Mouse (Mus musculus) kidney, embryonic 14.5 days (tissue): ENCODE results near the gene Brca2. TPM values are rescaled to one million over a fixed set of nuclear protein-coding genes. Genes with fewer than 3 reads are reported as not detected.
A peak's percentile ranks its signal among the peaks of the same experiment; 100 is the strongest.

ENCODE experiments used
- ATAC-seq: fragments of 200-750 bp; cut with Nextera tagmentation; 2 replicates; pipeline ENCODE4 v1.8.0; 2017; ENCODE audit warnings: moderate number of reproducible peaks, mild to moderate bottlenecking, moderate TSS enrichment, moderate library complexity; ENCODE audit not compliant: low FRiP score, low TSS enrichment
- H3K27ac ChIP-seq: fragments of 300-500 bp; sonication (generic); 2 replicates; pipeline ENCODE4 v1.5.1; 2014; ENCODE audit warnings: low read depth, mild to moderate bottlenecking, low read length, moderate library complexity, mixed read lengths
- H3K27me3 ChIP-seq: fragments of 300-500 bp; sonication (generic); 2 replicates; pipeline ENCODE4 v1.6.1; 2014; ENCODE audit warnings: mild to moderate bottlenecking, low read length; ENCODE audit not compliant: control insufficient read depth, insufficient read depth
- H3K36me3 ChIP-seq: fragments of 300-500 bp; sonication (generic); 2 replicates; pipeline ENCODE4 v1.6.1; 2014; ENCODE audit warnings: low read length, mixed read lengths; ENCODE audit not compliant: control insufficient read depth, insufficient read depth
- H3K4me1 ChIP-seq: fragments of 300-500 bp; sonication (generic); 2 replicates; pipeline ENCODE4 v1.6.1; 2014; ENCODE audit warnings: low read length, mixed read lengths; ENCODE audit not compliant: control insufficient read depth, insufficient read depth
- H3K4me2 ChIP-seq: fragments of 300-500 bp; sonication (generic); replicated peaks from 2 replicates; pipeline ENCODE4 v1.6.1; 2014; ENCODE audit warnings: low read depth, mild to moderate bottlenecking, low read length
- H3K4me3 ChIP-seq: fragments of 300-500 bp; sonication (generic); 2 replicates; pipeline ENCODE4 v1.5.1; 2014; ENCODE audit warnings: mild to moderate bottlenecking, low read length
- H3K9ac ChIP-seq: fragments of 300-500 bp; sonication (generic); 2 replicates; pipeline ENCODE4 v1.6.1; 2014; ENCODE audit warnings: low read depth, mild to moderate bottlenecking, low read length, moderate library complexity
- H3K9me3 ChIP-seq: fragments of 300-500 bp; sonication (generic); 2 replicates; pipeline ENCODE4 v1.6.1; 2016; ENCODE audit warnings: low read length; ENCODE audit not compliant: control insufficient read depth
- WGBS: fragments of 180-500 bp; shearing (Covaris S2); extraction: QIAGEN DNeasy Blood & Tissue Kit; methylation state at CpG from one replicate; pipeline ENCODE4 v1.1.7; 2014; 5-methylcytosine and 5-hydroxymethylcytosine counted together
- polyA plus RNA-seq: library from polyadenylated mRNA; unstranded; fragments of >200 nt; fragmentation: Nextera tagmentation; extraction: Ambion mirVana; gene quantifications from 2 replicates; pipeline ENCODE4 v1.2.1, GENCODE M21; 2014

The Brca2 gene
- polyA plus RNA-seq, 1 experiment from 2014 or later, result 28.6 TPM

GRCm38 (mm10) chr5:150574403-150574802 is 52.0 kb downstream of the Brca2 start:
- H3K4me1 ChIP-seq, result no peaks in the 10 kb centered on the region
- H3K4me2 ChIP-seq, result no peak overlapping the region
- no peak for ATAC-seq
- WGBS, result 80% methylated on average over 3 of the region's 3 CpGs
- H3K9ac ChIP-seq, result no peak overlapping the region
- no peaks in the 10 kb centered on the region for H3K27me3 ChIP-seq
- H3K27ac ChIP-seq, result no peak overlapping the region
- H3K4me3 ChIP-seq, result no peak overlapping the region
- no peaks in the 10 kb centered on the region for H3K9me3 ChIP-seq
- H3K36me3 ChIP-seq, result peaks cover 8% of the 10 kb centered on the region; the same call in 1 of the 2 replicates

GRCm38 (mm10) chr5:150574885-150575284 is 52.5 kb downstream of the Brca2 start:
- Histone ChIP-seq H3K4me2 (no peak overlapping the region), H3K9me3 (no peaks in the 10 kb centered on the region), H3K4me3 (no peak overlapping the region), H3K27me3 (no peaks in the 10 kb centered on the region), H3K36me3 (peaks cover 5% of the 10 kb centered on the region; the same call in 1 of the 2 replicates), H3K4me1 (no peaks in the 10 kb centered on the region), H3K9ac (no peak overlapping the region), H3K27ac (no peak overlapping the region)
- no peak for ATAC-seq
- WGBS, result 77% methylated on average over 5 of the region's 5 CpGs

DNA sequence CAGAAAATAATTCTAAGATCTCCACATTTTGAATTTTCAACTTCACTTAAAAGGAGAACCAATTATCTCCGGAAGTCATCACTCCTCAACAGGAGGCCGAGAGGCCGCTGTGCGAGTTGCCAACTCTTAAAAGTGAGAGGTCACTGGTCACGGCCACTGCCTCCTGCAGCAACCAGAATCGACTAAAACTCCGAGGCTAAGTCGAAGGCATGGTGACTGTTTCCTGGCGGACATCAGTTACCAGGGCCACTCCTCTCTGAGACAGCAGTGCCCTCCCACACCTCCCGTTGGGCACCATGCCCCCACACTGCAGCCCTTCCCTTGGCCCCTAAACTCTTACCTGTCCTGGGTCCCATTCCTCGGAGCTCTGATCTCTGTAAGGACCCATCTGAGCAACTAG is 54.4 kb downstream of the Brca2 start:
- ATAC-seq, result no peak

GRCm38 (mm10) chr5:150578613-150579171 is 56.3 kb downstream of the Brca2 start:
- peaks cover under 1% of the 10 kb centered on the region; the same call in 1 of the 2 replicates for H3K4me1 ChIP-seq
- no peaks in the 10 kb centered on the region for H3K27me3 ChIP-seq
- ATAC-seq, result 0 out of 2 replicates have a peak, but pooled peaks have one; percentile 58
- H3K9me3 ChIP-seq, result no peaks in the 10 kb centered on the region
- WGBS, result 39% methylated on average over 6 of the region's 6 CpGs
- no peak overlapping the region for H3K27ac ChIP-seq
- H3K4me2 ChIP-seq, result no peak overlapping the region
- no peaks in the 10 kb centered on the region for H3K36me3 ChIP-seq
- H3K9ac ChIP-seq, result no peak overlapping the region
- no peak overlapping the region for H3K4me3 ChIP-seq

More for the DNA sequence above, 54.4 kb downstream of the Brca2 start:
- H3K9me3 ChIP-seq, result no peaks in the 10 kb centered on the region
- WGBS, result 61% methylated on average over 11 of the region's 11 CpGs
- H3K4me3 ChIP-seq, result no peak overlapping the region
- no peaks in the 10 kb centered on the region for H3K27me3 ChIP-seq
- no peak overlapping the region for H3K9ac ChIP-seq
- no peaks in the 10 kb centered on the region for H3K36me3 ChIP-seq
- no peaks in the 10 kb centered on the region for H3K4me1 ChIP-seq
- H3K27ac ChIP-seq, result no peak overlapping the region
- no peak overlapping the region for H3K4me2 ChIP-seq

GRCm38 (mm10) chr5:150581180-150581579 is 58.8 kb downstream of the Brca2 start:
- WGBS, result 77% methylated on average over 6 of the region's 6 CpGs
- no peaks in the 10 kb centered on the region for H3K9me3 ChIP-seq
- no peak overlapping the region for H3K4me2 ChIP-seq
- H3K27ac ChIP-seq, result no peak overlapping the region
- ATAC-seq, result no peak
- no peaks in the 10 kb centered on the region for H3K36me3 ChIP-seq
- no peak overlapping the region for H3K9ac ChIP-seq
- peaks cover 5% of the 10 kb centered on the region; the same call in 1 of the 2 replicates for H3K4me1 ChIP-seq
- H3K27me3 ChIP-seq, result no peaks in the 10 kb centered on the region
- no peak overlapping the region for H3K4me3 ChIP-seq

- Histone ChIP-seq H3K9ac (no peak overlapping the region), H3K4me3 (no peak overlapping the region), H3K4me2 (no peak overlapping the region), H3K9me3 (no peaks in the 10 kb centered on the region), H3K27ac (no peak overlapping the region), H3K4me1 (peaks cover 5% of the 10 kb centered on the region; the same call in 1 of the 2 replicates), H3K27me3 (no peaks in the 10 kb centered on the region), H3K36me3 (no peaks in the 10 kb centered on the region)
- ATAC-seq, result no peak
- 87% methylated on average over 5 of the region's 5 CpGs for WGBS
Observed at GRCm38 (mm10) chr5:150583181-150583580, 60.8 kb downstream of the Brca2 start.

DNA sequence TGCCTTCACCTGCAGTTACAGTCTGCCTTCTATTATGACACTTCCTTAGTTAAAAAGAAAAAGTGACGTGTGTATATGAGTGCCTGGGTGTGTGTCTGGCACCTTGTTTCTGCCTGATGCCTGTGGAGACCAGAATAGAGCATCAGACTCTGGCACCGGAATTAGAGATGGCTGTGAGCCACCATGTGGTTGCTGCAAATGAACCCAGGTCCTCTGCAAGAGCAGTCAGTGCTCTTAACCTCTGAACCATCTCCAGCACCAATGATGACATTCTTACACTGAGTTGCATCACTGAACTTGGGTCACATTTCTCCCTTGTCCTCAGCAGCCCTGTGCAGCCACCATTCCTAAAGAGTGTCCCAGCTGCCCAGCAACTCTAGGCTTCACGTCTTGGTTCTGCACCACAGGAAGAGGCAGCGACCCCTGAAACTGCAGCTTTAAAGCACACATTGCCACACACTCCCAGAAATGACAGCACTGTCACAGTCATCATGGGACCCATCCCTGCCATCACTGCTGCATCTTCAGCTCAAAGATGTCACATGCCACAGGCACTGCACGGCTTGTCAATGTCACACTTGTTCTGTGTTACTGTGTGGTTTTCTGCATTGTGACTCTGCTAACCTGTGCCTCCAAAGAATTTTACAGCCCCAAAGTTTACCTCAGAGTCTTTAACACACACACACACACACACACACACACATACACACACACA is 61.3 kb downstream of the Brca2 start:
- ATAC-seq, result peak; percentile 48; the same call in 1 of the 2 replicates
- Histone ChIP-seq H3K27me3 (no peaks in the 10 kb centered on the region), H3K9me3 (no peaks in the 10 kb centered on the region), H3K4me2 (no peak overlapping the region), H3K36me3 (no peaks in the 10 kb centered on the region), H3K9ac (no peak overlapping the region), H3K27ac (no peak overlapping the region), H3K4me3 (no peak overlapping the region), H3K4me1 (peaks cover 5% of the 10 kb centered on the region; the same call in 1 of the 2 replicates)
- WGBS, result 56% methylated on average over 5 of the region's 5 CpGs

GRCm38 (mm10) chr5:150584337-150584729 is 61.9 kb downstream of the Brca2 start:
- peak; percentile 53; the same call in 1 of the 2 replicates for ATAC-seq
- WGBS, result 31% methylated on average over 6 of the region's 6 CpGs
- H3K4me2 ChIP-seq, result no peak overlapping the region
- H3K36me3 ChIP-seq, result no peaks in the 10 kb centered on the region
- no peak overlapping the region for H3K4me3 ChIP-seq
- H3K9me3 ChIP-seq, result no peaks in the 10 kb centered on the region
- peaks cover 5% of the 10 kb centered on the region; the same call in 1 of the 2 replicates for H3K4me1 ChIP-seq
- H3K27ac ChIP-seq, result no peak overlapping the region
- no peak overlapping the region for H3K9ac ChIP-seq
- H3K27me3 ChIP-seq, result no peaks in the 10 kb centered on the region

DNA sequence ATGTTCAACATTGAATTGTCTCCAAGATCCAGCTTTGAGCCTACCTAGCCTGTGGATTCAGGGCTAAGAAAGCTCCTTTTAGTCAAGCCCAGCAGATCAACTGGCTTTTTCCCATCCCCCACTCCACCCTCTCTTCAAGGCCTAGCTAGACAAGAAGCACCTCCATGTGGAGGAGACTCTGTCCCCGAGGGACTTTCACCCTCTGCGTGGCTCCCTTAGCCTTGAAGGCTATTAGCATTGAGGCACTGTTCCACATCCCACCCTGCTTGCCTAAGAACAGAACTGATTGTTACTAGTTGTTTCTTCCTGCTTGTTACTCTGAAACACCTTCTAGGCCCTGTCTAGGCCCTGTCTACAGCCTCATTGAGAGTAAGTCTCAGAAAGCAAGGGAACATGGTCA is 67.5 kb downstream of the Brca2 start:
- peaks cover 3% of the 10 kb centered on the region; the same call in 1 of the 2 replicates for H3K4me1 ChIP-seq
- H3K4me2 ChIP-seq, result no peak overlapping the region
- no peaks in the 10 kb centered on the region for H3K9me3 ChIP-seq
- H3K27ac ChIP-seq, result no peak overlapping the region
- H3K36me3 ChIP-seq, result no peaks in the 10 kb centered on the region
- H3K9ac ChIP-seq, result no peak overlapping the region
- ATAC-seq, result no peak
- H3K27me3 ChIP-seq, result peaks cover 11% of the 10 kb centered on the region; the same call in 1 of the 2 replicates
- H3K4me3 ChIP-seq, result no peak overlapping the region
- 63% methylated on average over 2 of the region's 2 CpGs for WGBS
